Mouse (Mus musculus) lung, embryonic 16.5 days (tissue): ENCODE results near the gene Tagap1. TPM values are rescaled to one million over a fixed set of nuclear protein-coding genes. Genes with fewer than 3 reads are reported as not detected.
"Not testable (repeated sequence)": the region's sequence is repeated elsewhere in the genome, so short reads cannot be mapped to it uniquely, and the experiment has no call there.

Experiments used
- ATAC-seq: fragments of 200-750 bp; cut with Nextera tagmentation; 2 replicates; pipeline ENCODE4 v1.8.0; 2017; ENCODE audit warnings: low read depth, mild to moderate bottlenecking, moderate library complexity
- H3K27ac ChIP-seq: fragments of 300-500 bp; sonication (generic); 2 replicates; pipeline ENCODE4 v1.5.1; 2014; ENCODE audit warnings: mild to moderate bottlenecking, control low read depth, low read length
- H3K27me3 ChIP-seq: fragments of 300-500 bp; sonication (generic); 2 replicates; pipeline ENCODE4 v1.6.1; 2014; ENCODE audit warnings: low read depth, low read length, mixed read lengths; ENCODE audit not compliant: control insufficient read depth, insufficient read depth
- H3K36me3 ChIP-seq: fragments of 300-500 bp; sonication (generic); 2 replicates; pipeline ENCODE4 v1.6.1; 2014; ENCODE audit warnings: low read length; ENCODE audit not compliant: control insufficient read depth, insufficient read depth
- H3K4me1 ChIP-seq: fragments of 300-500 bp; sonication (generic); replicated peaks from 2 replicates; pipeline ENCODE4 v1.6.1; 2014; ENCODE audit warnings: low read length, mixed read lengths; ENCODE audit not compliant: control insufficient read depth, insufficient read depth
- H3K4me2 ChIP-seq: fragments of 300-500 bp; sonication (generic); 2 replicates; pipeline ENCODE4 v1.6.1; 2014; ENCODE audit warnings: low read depth, low read length, control low read depth
- H3K4me3 ChIP-seq: fragments of 300-500 bp; sonication (generic); 2 replicates; pipeline ENCODE4 v1.5.1; 2014; ENCODE audit warnings: mild to moderate bottlenecking, low read length, control low read depth
- H3K9ac ChIP-seq: fragments of 300-500 bp; sonication (generic); 2 replicates; pipeline ENCODE4 v1.6.1; 2014; ENCODE audit warnings: low read length, control low read depth
- H3K9me3 ChIP-seq: fragments of 300-500 bp; sonication (generic); 2 replicates; pipeline ENCODE4 v1.6.1; 2016; ENCODE audit warnings: low read length; ENCODE audit not compliant: control insufficient read depth
- WGBS: fragments of 180-500 bp; shearing (Covaris S2); extraction: QIAGEN DNeasy Blood & Tissue Kit; methylation state at CpG from one replicate; pipeline ENCODE4 v1.1.7; 2014; 5-methylcytosine and 5-hydroxymethylcytosine counted together
- polyA plus RNA-seq: library from polyadenylated mRNA; unstranded; fragments of >200 nt; fragmentation: Nextera tagmentation; extraction: Ambion mirVana; gene quantifications from 2 replicates; pipeline ENCODE4 v1.2.1, GENCODE M21; 2015

The Tagap1 gene
- polyA plus RNA-seq, 1 experiment from 2014 or later = 51.3 TPM

DNA sequence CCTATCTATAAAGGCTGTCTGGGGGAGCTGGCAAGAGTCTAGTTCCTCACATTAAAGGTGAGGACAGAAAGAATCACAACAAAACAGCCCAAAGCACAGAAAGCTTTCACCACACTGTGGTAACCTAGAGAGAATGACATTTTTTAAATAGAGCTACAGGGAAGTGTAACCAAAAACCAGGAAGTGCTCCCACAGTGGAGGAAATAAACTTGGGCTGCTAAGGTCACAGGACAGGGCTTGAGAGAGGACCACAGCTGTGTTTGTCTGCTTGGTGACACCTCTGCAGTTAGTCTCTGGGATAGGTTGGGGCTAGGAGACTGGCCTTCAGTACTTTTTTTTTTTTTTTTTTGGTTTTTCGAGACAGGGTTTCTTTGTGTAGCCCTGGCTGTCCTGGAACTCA, 6.7 kb upstream of the Tagap1 start:
- not testable (repeated sequence) for ATAC-seq
- WGBS = 17% methylated on average over 1 of the region's 1 CpGs

DNA sequence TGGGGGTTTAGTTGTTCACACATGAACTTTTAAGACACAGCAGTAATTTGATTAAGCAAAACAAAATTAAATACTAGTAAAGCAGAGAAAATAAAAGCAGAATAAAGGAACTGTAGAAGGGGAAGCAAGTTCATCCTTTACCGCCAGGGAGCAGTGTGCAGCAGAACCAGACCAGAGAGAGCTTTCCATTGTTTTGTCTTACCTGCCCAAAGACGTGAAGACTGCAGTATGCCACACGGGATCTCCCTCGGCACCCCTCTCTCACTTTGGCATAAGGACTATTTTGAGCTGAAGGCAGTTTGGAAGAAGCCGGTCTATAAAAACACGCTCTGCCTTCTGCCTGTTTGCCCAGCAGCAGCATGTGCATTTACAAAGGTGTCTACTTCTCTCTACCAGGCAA, 4.4 kb upstream of the Tagap1 start:
- not testable (repeated sequence) for H3K4me1 ChIP-seq, H3K9me3 ChIP-seq, H3K9ac ChIP-seq, H3K27ac ChIP-seq, ATAC-seq, H3K36me3 ChIP-seq, H3K4me3 ChIP-seq, H3K27me3 ChIP-seq, H3K4me2 ChIP-seq
- WGBS = 12% methylated on average over 5 of the region's 6 CpGs

More for the DNA sequence above, 6.7 kb upstream of the Tagap1 start:
- not testable (repeated sequence) for H3K4me2 ChIP-seq, H3K9me3 ChIP-seq, H3K4me1 ChIP-seq, H3K27me3 ChIP-seq, H3K4me3 ChIP-seq, H3K9ac ChIP-seq, H3K36me3 ChIP-seq, H3K27ac ChIP-seq

DNA sequence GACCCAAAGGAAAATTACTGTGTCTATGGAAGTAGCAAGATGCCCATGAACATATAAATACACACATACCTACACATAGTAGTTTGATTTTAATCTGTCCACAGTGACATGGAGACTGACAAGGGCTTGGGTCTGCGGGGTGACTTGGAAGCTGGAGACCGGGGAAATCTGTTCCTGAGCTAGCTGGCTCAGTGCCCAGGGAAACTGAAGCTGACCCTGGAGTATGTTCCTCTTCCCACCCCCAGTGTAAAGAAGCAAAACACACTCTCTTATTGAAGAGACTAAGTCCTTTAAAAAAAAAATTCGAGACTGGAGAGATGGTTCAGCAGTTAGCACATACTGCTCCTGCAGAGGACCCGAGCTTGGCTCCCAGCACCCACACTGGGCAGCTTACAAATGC, 2.0 kb upstream of the Tagap1 start:
- H3K4me2 ChIP-seq, H3K4me3 ChIP-seq, H3K4me1 ChIP-seq, ATAC-seq, H3K9me3 ChIP-seq, H3K9ac ChIP-seq, H3K36me3 ChIP-seq, H3K27me3 ChIP-seq, H3K27ac ChIP-seq: not testable (repeated sequence)
- WGBS = 33% methylated on average over 4 of the region's 4 CpGs

DNA sequence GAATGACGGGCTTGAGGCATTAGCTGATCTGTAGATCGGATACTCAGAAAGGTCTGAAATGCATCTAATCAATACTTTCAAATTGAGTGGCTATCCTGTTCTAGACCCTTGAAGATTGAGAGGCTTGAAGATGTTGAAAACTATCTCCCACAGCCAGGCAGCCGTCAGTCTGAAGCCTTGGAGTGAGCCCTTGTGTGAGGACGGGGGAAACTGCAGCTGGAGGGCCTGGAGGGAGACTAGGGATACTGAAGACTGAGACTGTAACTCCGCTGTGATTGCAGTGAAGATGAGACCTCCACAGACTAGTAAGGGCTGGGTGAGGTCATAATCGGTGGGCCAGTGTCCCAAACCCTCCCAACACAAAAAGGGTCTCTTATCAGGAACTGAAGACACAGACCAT, 1.4 kb upstream of the Tagap1 start:
- H3K27ac ChIP-seq, H3K27me3 ChIP-seq, ATAC-seq, H3K9me3 ChIP-seq, H3K9ac ChIP-seq, H3K4me3 ChIP-seq, H3K4me2 ChIP-seq, H3K4me1 ChIP-seq, H3K36me3 ChIP-seq: not testable (repeated sequence)
- WGBS = 61% methylated on average over 3 of the region's 6 CpGs

DNA sequence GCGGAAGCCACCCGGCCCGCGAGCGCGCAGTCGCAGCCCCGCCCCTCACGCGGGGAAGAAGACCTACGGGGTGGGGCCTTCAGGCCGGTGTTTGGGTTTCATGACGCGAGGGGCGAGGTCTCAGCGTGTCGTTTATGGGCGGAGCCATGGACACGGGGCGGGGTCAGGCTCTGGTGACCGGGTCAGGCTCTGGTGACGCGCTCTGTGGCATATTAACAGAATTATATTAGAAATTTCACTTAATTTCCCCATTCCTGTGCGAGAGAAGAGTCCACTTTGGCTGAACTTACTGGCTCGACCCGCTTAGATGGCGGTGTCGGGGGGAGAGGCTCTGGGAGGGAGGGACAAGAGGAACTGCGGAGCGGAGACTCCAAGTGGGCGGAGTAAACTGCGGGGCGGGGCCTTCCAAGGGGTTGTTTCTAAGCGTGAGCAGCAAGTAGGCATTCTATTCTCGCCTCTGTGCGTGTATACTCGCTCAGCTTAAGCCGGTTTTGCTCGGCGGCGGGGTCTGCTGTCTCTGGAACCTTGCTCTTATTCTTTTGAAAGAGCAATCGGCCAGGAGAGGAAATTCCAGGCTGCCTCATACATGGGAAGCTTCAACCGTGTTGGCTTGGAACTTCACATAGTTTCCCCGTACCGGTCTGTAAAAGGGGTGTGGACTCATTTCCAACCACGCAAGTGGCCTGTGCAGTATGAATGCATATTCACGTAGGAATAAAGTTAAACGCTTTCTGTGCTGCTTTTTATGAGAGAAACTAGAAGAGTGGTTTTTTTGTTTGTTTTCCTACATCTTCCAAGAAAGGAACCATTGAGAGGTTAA, 435 bp upstream of the Tagap1 start:
- Histone ChIP-seq H3K4me2 (peak overlapping the region; percentile 51), H3K27ac (peak overlapping the region; percentile 52; the same call in 1 of the 2 replicates), H3K4me3 (peak overlapping the region; percentile 38)
- not testable (repeated sequence) for H3K9ac ChIP-seq, H3K36me3 ChIP-seq, H3K9me3 ChIP-seq, H3K27me3 ChIP-seq, H3K4me1 ChIP-seq
- WGBS = under 1% methylated on average over 15 of the region's 48 CpGs
- peak; percentile 98 for ATAC-seq

DNA sequence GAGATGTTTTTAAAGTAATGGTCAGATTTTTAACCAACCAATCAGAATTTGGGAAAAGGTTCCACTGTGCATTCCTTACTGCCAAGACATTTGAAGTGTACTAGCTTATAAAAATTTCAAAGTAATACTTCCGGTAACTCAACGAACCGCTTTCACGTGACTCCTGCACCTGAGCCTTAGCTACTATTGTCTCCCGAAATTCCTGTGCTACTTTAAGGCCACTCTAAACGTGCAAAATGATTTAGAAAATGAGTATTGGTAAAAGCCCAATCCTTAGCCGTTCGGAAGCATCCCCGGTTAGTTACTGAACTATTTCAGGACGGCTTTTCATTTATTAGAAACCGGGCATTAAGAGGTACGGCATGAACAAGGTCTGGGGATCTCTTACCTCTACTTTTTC, 607 bp downstream of the Tagap1 start:
- Histone ChIP-seq H3K9ac (peak overlapping the region; percentile 58; the same call in 1 of the 2 replicates), H3K4me2 (peak overlapping the region; percentile 48), H3K4me3 (peak overlapping the region; percentile 55)
- not testable (repeated sequence) for H3K27ac ChIP-seq, H3K9me3 ChIP-seq, H3K4me1 ChIP-seq, H3K36me3 ChIP-seq, ATAC-seq, H3K27me3 ChIP-seq
- WGBS = 0% methylated on average over 12 of the region's 12 CpGs

DNA sequence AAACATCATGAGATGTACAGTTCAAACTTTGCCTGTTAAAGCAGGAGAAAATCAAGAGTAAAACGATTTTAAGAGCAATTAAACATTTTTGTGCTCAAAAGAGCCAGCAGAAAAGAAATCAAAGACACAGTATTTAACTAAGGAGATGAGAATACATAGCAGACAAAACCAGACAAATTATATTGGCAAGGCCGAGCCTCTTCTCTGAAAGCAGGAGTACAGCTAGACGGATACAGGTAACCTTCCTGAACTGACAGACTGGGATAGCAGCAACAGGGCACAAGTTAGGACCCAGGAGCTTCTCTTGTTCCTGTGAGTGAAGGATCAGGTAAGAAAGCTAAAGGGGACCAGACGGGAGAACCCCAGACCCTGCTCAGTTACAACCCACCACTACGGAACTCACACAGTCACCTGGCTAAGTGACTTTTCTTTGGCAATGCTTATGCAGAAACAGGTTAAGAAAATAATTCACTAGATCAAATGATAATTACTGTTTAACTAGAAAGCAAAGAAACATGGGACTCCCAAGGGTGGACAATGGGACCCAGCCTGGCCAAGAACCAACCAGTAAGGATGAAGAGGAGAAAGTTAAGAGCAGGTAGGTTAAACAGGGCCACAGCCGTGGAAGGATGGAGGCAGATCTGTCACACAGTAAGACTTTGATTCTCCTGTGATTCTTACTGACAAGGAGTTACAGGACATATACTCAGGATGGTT, 1.3 kb downstream of the Tagap1 start:
- not testable (repeated sequence) for ATAC-seq, H3K4me1 ChIP-seq, H3K27me3 ChIP-seq, H3K27ac ChIP-seq, H3K36me3 ChIP-seq, H3K9ac ChIP-seq, H3K9me3 ChIP-seq
- WGBS = 54% methylated on average over 4 of the region's 6 CpGs
- Histone ChIP-seq H3K4me2 (peak overlapping the region; percentile 48), H3K4me3 (peak overlapping the region; percentile 55)

DNA sequence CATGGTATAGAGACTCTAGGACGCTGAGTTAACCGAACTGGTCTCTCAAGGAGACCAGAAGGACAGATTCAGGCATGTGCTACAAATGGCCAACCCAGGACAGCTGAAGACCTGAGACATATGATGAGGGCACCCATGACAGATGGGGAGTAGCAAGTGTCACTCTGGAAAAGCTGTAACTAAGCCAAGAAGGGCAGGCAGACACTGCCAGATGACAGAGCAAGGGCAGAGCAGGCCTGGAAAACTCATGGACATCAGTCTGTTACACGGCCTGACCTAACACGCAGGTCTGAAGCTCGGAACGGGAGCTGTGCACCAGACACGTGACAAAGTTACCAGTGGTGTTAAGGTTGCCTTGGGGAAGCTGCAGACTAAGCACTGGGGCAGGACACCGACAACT, 2.1 kb downstream of the Tagap1 start:
- H3K36me3 ChIP-seq, H3K9ac ChIP-seq, H3K27me3 ChIP-seq, H3K4me1 ChIP-seq, ATAC-seq, H3K9me3 ChIP-seq, H3K4me3 ChIP-seq, H3K27ac ChIP-seq, H3K4me2 ChIP-seq: not testable (repeated sequence)
- 69% methylated on average over 6 of the region's 8 CpGs for WGBS

DNA sequence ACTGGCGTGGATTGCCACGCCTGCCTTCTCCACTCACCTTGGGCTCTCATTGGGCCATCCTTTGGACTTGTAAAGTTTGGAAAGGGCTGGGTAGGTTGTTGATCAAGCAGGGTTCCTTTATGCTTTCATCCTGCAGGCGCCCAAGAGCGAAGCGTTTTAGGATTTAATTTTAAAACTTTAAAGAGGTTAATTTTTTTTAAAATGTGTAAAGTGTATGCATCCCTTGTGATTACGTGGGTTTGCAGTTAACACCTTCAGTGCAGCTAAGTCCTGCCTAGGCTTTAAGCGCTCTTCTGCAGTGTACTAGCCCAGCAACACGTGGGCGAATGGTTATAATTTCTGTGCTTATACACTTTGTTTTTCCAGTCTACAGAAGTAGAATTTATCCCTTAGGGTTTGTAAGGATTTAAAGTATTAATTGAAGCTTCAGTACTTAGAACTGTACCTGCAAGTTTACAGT, 12.2 kb downstream of the Tagap1 start:
- Histone ChIP-seq H3K4me2 (peak overlapping the region; percentile 65), H3K4me3 (peak overlapping the region; percentile 59), H3K9ac (peak overlapping the region; percentile 66), H3K27ac (peak overlapping the region; percentile 85)
- peak; percentile 31 for ATAC-seq
- 7% methylated on average over 9 of the region's 9 CpGs for WGBS
- not testable (repeated sequence) for H3K4me1 ChIP-seq, H3K9me3 ChIP-seq, H3K27me3 ChIP-seq, H3K36me3 ChIP-seq
